Mouse (Mus musculus): ENCODE results near the gene Shcbp1l. TPM values are rescaled to one million over a fixed set of nuclear protein-coding genes. Genes with fewer than 3 reads are reported as not detected.
A peak's percentile ranks its signal among the peaks of the same experiment; 100 is the strongest.
"Not testable (repeated sequence)": the region's sequence is repeated elsewhere in the genome, so short reads cannot be mapped to it uniquely, and the experiment has no call there.

Shcbp1l gene
- total RNA-seq, 2 experiments from 2014 or later: 2.8 to 3.2 TPM

GRCm38 (mm10) chr1:153416271-153416832 is 8.6 kb upstream of the Shcbp1l start:
- DNase-seq; intact Hi-C loops (cut with DNase I): not testable (repeated sequence)

GRCm38 (mm10) chr1:153417805-153418204 is 7.2 kb upstream of the Shcbp1l start:
- DNase-seq; intact Hi-C loops (cut with DNase I): not testable (repeated sequence)

GRCm38 (mm10) chr1:153424271-153424670 is 691 bp upstream of the Shcbp1l start:
- DNase-seq: no peak

GRCm38 (mm10) chr1:153431158-153431557 is 6.2 kb downstream of the Shcbp1l start:
- intact Hi-C loops (cut with DNase I): no loop called here
- no peak for DNase-seq

More at GRCm38 (mm10) chr1:153424271-153424670, 691 bp upstream of the Shcbp1l start:
- intact Hi-C loops (cut with DNase I): no loop called here

GRCm38 (mm10) chr1:153431701-153432100 is 6.7 kb downstream of the Shcbp1l start:
- no peak for DNase-seq
- intact Hi-C loops (cut with DNase I): no loop called here

- DNase-seq: no peak
- intact Hi-C loops (cut with DNase I): no loop called here
Observed at GRCm38 (mm10) chr1:153432329-153432728, 7.4 kb downstream of the Shcbp1l start.

GRCm38 (mm10) chr1:153433851-153434589 is 9.1 kb downstream of the Shcbp1l start:
- intact Hi-C loops (cut with DNase I): no loop called here
- DNase-seq: no peak

GRCm38 (mm10) chr1:153437536-153437935 is 12.6 kb downstream of the Shcbp1l start:
- no peak for DNase-seq
- intact Hi-C loops (cut with DNase I): no loop called here

GRCm38 (mm10) chr1:153440752-153441151 is 15.8 kb downstream of the Shcbp1l start:
- DNase-seq: no peak
- intact Hi-C loops (cut with DNase I): no loop called here

- intact Hi-C loops (cut with DNase I): no loop called here
- DNase-seq: no peak
Observed at GRCm38 (mm10) chr1:153441656-153442055, 16.7 kb downstream of the Shcbp1l start.

- no peak for DNase-seq
- intact Hi-C loops (cut with DNase I): no loop called here
Observed at GRCm38 (mm10) chr1:153443019-153443418, 18.1 kb downstream of the Shcbp1l start.

- no peak for DNase-seq
- intact Hi-C loops (cut with DNase I): no loop called here
Observed at GRCm38 (mm10) chr1:153443632-153444031, 18.7 kb downstream of the Shcbp1l start.

GRCm38 (mm10) chr1:153446120-153446831 is 21.3 kb downstream of the Shcbp1l start:
- intact Hi-C loops (cut with DNase I): no loop called here
- no peak for DNase-seq

- no peak for DNase-seq
- intact Hi-C loops (cut with DNase I): no loop called here
Observed at GRCm38 (mm10) chr1:153451237-153452154, 26.5 kb downstream of the Shcbp1l start.

GRCm38 (mm10) chr1:153453146-153453642 is 28.2 kb downstream of the Shcbp1l start:
- DNase-seq: no peak
- intact Hi-C loops (cut with DNase I): no loop called here

- DNase-seq: no peak
- intact Hi-C loops (cut with DNase I): no loop called here
Observed at GRCm38 (mm10) chr1:153456137-153456536, 31.2 kb downstream of the Shcbp1l start.

- DNase-seq: no peak
- intact Hi-C loops (cut with DNase I): no loop called here
Observed at GRCm38 (mm10) chr1:153461796-153462195, 36.8 kb downstream of the Shcbp1l start.

- no peak for DNase-seq
- intact Hi-C loops (cut with DNase I): loop anchor here (10.0 kb wide), 1 partner anchor 1694 kb away; no protein-coding TSS in a partner anchor
Observed at GRCm38 (mm10) chr1:153479296-153479695, 54.3 kb downstream of the Shcbp1l start.

- intact Hi-C loops (cut with DNase I): loop anchor here (10.0 kb wide), 1 partner anchor 264 kb away; the partner anchor contains the start of genes Rgs16 and Rnasel
Observed at GRCm38 (mm10) chr1:153480386-153481024, 55.5 kb downstream of the Shcbp1l start.

GRCm38 (mm10) chr1:153481025-153481412 is 56.1 kb downstream of the Shcbp1l start:
- no peak for DNase-seq
- intact Hi-C loops (cut with DNase I): loop anchor here (10.0 kb wide), 1 partner anchor 264 kb away; the partner anchor contains the start of genes Rgs16 and Rnasel

More at GRCm38 (mm10) chr1:153480386-153481024, 55.5 kb downstream of the Shcbp1l start:
- peak; percentile 68 for DNase-seq

All from left cerebral cortex, postnatal 4 days (tissue).